Mouse (Mus musculus): ENCODE measurements around the gene Nepro. TPM values are rescaled to one million over a fixed set of nuclear protein-coding genes. Genes with fewer than 3 reads are reported as not detected.

The Nepro gene
- polyA plus RNA-seq, 1 experiment from 2014 or later: 4.4 TPM

GRCm38 (mm10) chr16:44745471-44745865 is 21.4 kb downstream of the Nepro start:
- Histone ChIP-seq H3K36me3 (replicated peaks) (peaks cover 10% of the 10 kb centered on the region), H3K9me3 (no peaks in the 10 kb centered on the region), H3K27me3 (replicated peaks) (no peaks in the 10 kb centered on the region), H3K4me2 (peak overlapping the region; percentile 69), H3K4me3 (peak overlapping the region; percentile 73), H3K4me1 (peaks cover 16% of the 10 kb centered on the region), H3K27ac (peak overlapping the region; percentile 96), H3K9ac (peak overlapping the region; percentile 87)
- 7% methylated on average over 14 of the region's 14 CpGs for WGBS
- ATAC-seq (replicated peaks): peak; percentile 60; the same call in 1 of the 2 replicates

GRCm38 (mm10) chr16:44745866-44746562 is 21.9 kb downstream of the Nepro start, which contains the start of gene Gtpbp8:
Gtpbp8 (minus strand) TSS chr16:44746363.
- peak within 1 kb of the TSS; percentile 69 for H3K4me2 ChIP-seq
- peaks cover 16% of the 10 kb centered on the region for H3K4me1 ChIP-seq
- H3K27ac ChIP-seq: peak within 1 kb of the TSS; percentile 96
- peak within 1 kb of the TSS; percentile 73 for H3K4me3 ChIP-seq
- WGBS: under 1% methylated on average over 47 of the region's 47 CpGs
- ATAC-seq (replicated peaks): peak; percentile 98
- peaks cover 10% of the 10 kb centered on the region for H3K36me3 ChIP-seq (replicated peaks)
- H3K9me3 ChIP-seq: no peaks in the 10 kb centered on the region
- no peaks in the 10 kb centered on the region for H3K27me3 ChIP-seq (replicated peaks)
- peak within 1 kb of the TSS; percentile 87 for H3K9ac ChIP-seq

DNA sequence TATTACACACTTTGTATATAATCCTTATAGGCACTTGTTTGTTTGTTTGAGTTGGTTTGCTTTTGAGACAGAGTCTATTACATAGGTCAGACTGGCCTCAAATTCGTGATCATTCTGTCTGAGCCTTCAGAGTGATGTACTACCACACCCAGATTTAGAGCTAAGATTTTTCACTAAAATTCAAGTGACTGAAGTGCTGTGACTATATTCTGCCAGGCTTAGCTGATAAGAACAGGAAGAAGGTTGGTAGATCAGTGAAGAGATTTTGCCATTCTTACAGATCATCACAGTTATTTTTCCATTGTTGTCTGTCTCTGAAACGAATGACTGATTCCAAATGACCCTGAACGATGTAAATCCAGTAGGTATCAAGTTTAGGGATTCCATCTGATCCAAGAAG is 23.9 kb downstream of the Nepro start:
- Histone ChIP-seq H3K4me1 (peaks cover 16% of the 10 kb centered on the region), H3K4me3 (no peak overlapping the region), H3K9ac (no peak overlapping the region), H3K36me3 (replicated peaks) (no peaks in the 10 kb centered on the region), H3K27me3 (replicated peaks) (no peaks in the 10 kb centered on the region), H3K27ac (no peak overlapping the region), H3K4me2 (no peak overlapping the region), H3K9me3 (no peaks in the 10 kb centered on the region)
- WGBS: 59% methylated on average over 3 of the region's 3 CpGs
- ATAC-seq (replicated peaks): no peak

DNA sequence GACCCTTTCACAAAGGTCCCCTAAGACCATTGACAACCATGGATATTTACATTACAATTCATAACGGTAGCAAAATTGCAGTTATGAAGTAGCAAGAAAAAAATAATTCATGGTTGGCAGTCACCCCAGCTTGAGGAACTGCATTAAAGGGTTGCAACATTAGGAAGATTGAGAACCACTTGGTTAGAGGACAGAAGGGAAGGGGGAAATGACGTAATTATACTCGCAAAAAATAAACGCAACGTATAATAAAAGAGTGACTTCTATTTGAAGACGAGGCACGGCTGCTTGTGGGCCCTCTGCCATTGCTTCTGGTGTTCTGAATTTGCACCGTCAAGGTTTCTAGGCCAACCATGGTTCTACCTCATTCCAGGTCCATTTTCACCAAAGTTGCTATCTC is 33.6 kb downstream of the Nepro start:
- Histone ChIP-seq H3K4me3 (no peak overlapping the region), H3K4me2 (no peak overlapping the region), H3K36me3 (replicated peaks) (no peaks in the 10 kb centered on the region), H3K9me3 (no peaks in the 10 kb centered on the region), H3K27ac (no peak overlapping the region), H3K4me1 (no peaks in the 10 kb centered on the region), H3K27me3 (replicated peaks) (no peaks in the 10 kb centered on the region), H3K9ac (no peak overlapping the region)
- 92% methylated on average over 8 of the region's 8 CpGs for WGBS
- no peak for ATAC-seq (replicated peaks)

GRCm38 (mm10) chr16:44761811-44762210 is 37.7 kb downstream of the Nepro start:
- Histone ChIP-seq H3K9ac (no peak overlapping the region), H3K36me3 (replicated peaks) (no peaks in the 10 kb centered on the region), H3K4me2 (no peak overlapping the region), H3K4me3 (no peak overlapping the region), H3K9me3 (no peaks in the 10 kb centered on the region), H3K4me1 (no peaks in the 10 kb centered on the region), H3K27ac (no peak overlapping the region), H3K27me3 (replicated peaks) (no peaks in the 10 kb centered on the region)
- ATAC-seq (replicated peaks): no peak
- 57% methylated on average over 1 of the region's 1 CpGs for WGBS

DNA sequence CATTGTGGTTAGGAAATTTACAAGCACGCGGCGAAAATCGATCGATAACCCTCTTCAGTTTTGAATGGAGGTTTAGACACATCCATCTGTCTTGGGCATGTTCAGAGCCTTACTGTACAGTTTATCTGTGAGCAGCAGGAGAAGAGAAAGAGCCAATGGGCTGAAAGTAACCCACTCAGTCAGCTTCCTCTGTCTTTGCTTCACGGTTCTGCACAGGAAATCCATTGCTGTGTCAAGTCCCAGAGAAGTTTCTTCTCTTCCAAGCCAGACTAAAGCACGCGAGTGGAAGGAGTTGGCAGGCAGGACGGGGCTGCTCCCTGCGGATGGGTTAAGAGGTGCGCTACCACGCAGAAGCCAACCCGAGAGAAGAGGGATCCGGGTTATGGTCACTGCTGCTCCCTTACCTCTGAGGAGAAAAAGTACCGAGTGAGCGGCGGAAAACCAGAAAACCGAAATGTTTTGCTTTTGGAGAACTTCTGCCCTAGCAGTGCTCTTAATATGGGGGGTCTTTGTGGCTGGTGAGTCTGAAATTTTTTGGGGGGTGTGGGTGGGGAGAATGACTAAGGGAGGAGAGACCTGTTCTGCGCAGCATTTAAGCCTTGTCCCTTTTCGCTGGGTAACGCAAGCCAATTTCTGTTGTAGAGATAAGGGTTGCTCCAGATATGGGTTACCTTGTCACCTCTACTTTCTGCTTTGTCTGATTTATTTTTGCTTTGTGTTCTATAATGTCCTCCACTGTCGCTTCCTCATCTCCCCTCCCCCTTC is 41.6 kb downstream of the Nepro start, which contains the start of gene Cd200r1:
Gene Cd200r1, plus strand, starts transcription at position 182 of the 765 bp plus-strand sequence.
- Histone ChIP-seq H3K27me3 (replicated peaks) (no peaks in the 10 kb centered on the region), H3K9me3 (no peaks in the 10 kb centered on the region), H3K9ac (no peak within 1 kb of the TSS), H3K36me3 (replicated peaks) (no peaks in the 10 kb centered on the region), H3K4me3 (no peak within 1 kb of the TSS), H3K4me1 (no peaks in the 10 kb centered on the region), H3K4me2 (no peak within 1 kb of the TSS), H3K27ac (no peak within 1 kb of the TSS)
- no peak for ATAC-seq (replicated peaks)
- 82% methylated on average over 22 of the region's 22 CpGs for WGBS

- no peak overlapping the region for H3K4me2 ChIP-seq
- H3K27ac ChIP-seq: no peak overlapping the region
- no peaks in the 10 kb centered on the region for H3K4me1 ChIP-seq
- H3K36me3 ChIP-seq (replicated peaks): no peaks in the 10 kb centered on the region
- whole genome bisulfite sequencing: 90% methylated on average over 9 of the region's 9 CpGs
- H3K9me3 ChIP-seq: no peaks in the 10 kb centered on the region
- no peak overlapping the region for H3K4me3 ChIP-seq
- no peaks in the 10 kb centered on the region for H3K27me3 ChIP-seq (replicated peaks)
- no peak overlapping the region for H3K9ac ChIP-seq
- ATAC-seq (replicated peaks): no peak
Observed at GRCm38 (mm10) chr16:44766320-44766892, 42.3 kb downstream of the Nepro start.

DNA sequence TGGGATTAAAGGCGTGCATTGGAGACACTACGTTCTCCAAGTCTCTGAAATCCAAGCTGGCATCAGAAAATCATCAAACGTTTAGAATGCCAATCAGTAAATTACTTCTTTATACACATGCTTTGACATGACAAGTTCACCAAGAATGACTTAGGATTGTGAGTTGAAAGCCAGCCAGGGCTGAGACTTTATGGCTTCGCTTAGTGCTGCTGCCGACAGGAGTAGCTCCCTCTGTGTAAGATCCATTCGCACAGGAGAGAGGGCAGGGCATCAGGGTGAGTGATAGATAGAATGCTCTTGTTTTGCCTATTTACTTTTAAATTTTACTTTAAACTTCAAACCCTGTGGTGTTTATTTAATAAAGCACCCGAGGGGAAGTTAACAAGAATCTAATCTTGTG is 43.4 kb downstream of the Nepro start:
- Histone ChIP-seq H3K9ac (no peak overlapping the region), H3K4me2 (no peak overlapping the region), H3K9me3 (no peaks in the 10 kb centered on the region), H3K27ac (no peak overlapping the region), H3K4me3 (no peak overlapping the region), H3K4me1 (no peaks in the 10 kb centered on the region), H3K36me3 (replicated peaks) (no peaks in the 10 kb centered on the region), H3K27me3 (replicated peaks) (no peaks in the 10 kb centered on the region)
- no peak for ATAC-seq (replicated peaks)
- WGBS: 85% methylated on average over 7 of the region's 7 CpGs

GRCm38 (mm10) chr16:44767967-44768366 is 43.9 kb downstream of the Nepro start:
- H3K9ac ChIP-seq: no peak overlapping the region
- no peaks in the 10 kb centered on the region for H3K27me3 ChIP-seq (replicated peaks)
- no peaks in the 10 kb centered on the region for H3K36me3 ChIP-seq (replicated peaks)
- H3K4me1 ChIP-seq: no peaks in the 10 kb centered on the region
- 52% methylated on average over 2 of the region's 2 CpGs for WGBS
- no peak overlapping the region for H3K4me3 ChIP-seq
- no peak overlapping the region for H3K27ac ChIP-seq
- no peak overlapping the region for H3K4me2 ChIP-seq
- H3K9me3 ChIP-seq: no peaks in the 10 kb centered on the region
- ATAC-seq (replicated peaks): no peak

- WGBS: 80% methylated on average over 6 of the region's 6 CpGs
- Histone ChIP-seq H3K9ac (no peak overlapping the region), H3K36me3 (replicated peaks) (no peaks in the 10 kb centered on the region), H3K4me2 (no peak overlapping the region), H3K27me3 (replicated peaks) (no peaks in the 10 kb centered on the region), H3K27ac (no peak overlapping the region), H3K4me3 (no peak overlapping the region), H3K9me3 (no peaks in the 10 kb centered on the region), H3K4me1 (no peaks in the 10 kb centered on the region)
- no peak for ATAC-seq (replicated peaks)
Observed at GRCm38 (mm10) chr16:44772577-44772976, 48.5 kb downstream of the Nepro start.

DNA sequence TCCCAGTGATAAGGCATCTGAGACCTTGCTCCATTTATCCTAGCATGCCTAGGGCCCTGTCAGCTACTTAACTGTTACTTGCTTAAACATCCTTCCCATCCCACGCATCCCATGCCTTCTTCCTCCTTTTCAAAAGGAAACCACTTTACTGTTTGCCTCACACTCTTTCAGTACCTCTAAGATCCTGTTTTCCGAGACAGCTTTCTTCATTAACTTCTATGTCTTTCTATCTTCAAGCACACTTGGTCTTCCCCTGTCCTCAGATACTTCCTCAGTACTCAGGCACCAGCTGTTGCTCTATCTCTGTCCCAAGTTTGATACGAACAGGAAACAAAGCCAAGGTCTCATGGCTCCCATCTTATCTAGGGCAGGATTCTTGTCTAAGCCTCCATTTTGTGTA is 49.6 kb downstream of the Nepro start:
- Histone ChIP-seq H3K27ac (no peak overlapping the region), H3K9ac (no peak overlapping the region), H3K4me2 (no peak overlapping the region), H3K4me3 (no peak overlapping the region), H3K27me3 (replicated peaks) (no peaks in the 10 kb centered on the region), H3K4me1 (no peaks in the 10 kb centered on the region), H3K36me3 (replicated peaks) (no peaks in the 10 kb centered on the region), H3K9me3 (no peaks in the 10 kb centered on the region)
- no peak for ATAC-seq (replicated peaks)
- 91% methylated on average over 3 of the region's 3 CpGs for WGBS

GRCm38 (mm10) chr16:44774201-44774600 is 50.1 kb downstream of the Nepro start:
- Histone ChIP-seq H3K36me3 (replicated peaks) (no peaks in the 10 kb centered on the region), H3K9me3 (no peaks in the 10 kb centered on the region)

More at GRCm38 (mm10) chr16:44774201-44774600, 50.1 kb downstream of the Nepro start:
- Histone ChIP-seq H3K27ac (no peak overlapping the region), H3K4me2 (no peak overlapping the region), H3K4me3 (no peak overlapping the region), H3K27me3 (replicated peaks) (no peaks in the 10 kb centered on the region), H3K4me1 (no peaks in the 10 kb centered on the region), H3K9ac (no peak overlapping the region)
- 90% methylated on average over 6 of the region's 6 CpGs for WGBS
- no peak for ATAC-seq (replicated peaks)

Data from midbrain, embryonic 15.5 days (tissue).